Mouse (Mus musculus) lung, postnatal 10 days (tissue): ENCODE results near the gene Fam155a.
"Not testable (repeated sequence)": the region's sequence is repeated elsewhere in the genome, so short reads cannot be mapped to it uniquely, and the experiment has no call there.

Experiments
- DNase-seq: peaks from one replicate; pipeline ENCODE4 v3.0.0; 2021

The Fam155a gene

DNA sequence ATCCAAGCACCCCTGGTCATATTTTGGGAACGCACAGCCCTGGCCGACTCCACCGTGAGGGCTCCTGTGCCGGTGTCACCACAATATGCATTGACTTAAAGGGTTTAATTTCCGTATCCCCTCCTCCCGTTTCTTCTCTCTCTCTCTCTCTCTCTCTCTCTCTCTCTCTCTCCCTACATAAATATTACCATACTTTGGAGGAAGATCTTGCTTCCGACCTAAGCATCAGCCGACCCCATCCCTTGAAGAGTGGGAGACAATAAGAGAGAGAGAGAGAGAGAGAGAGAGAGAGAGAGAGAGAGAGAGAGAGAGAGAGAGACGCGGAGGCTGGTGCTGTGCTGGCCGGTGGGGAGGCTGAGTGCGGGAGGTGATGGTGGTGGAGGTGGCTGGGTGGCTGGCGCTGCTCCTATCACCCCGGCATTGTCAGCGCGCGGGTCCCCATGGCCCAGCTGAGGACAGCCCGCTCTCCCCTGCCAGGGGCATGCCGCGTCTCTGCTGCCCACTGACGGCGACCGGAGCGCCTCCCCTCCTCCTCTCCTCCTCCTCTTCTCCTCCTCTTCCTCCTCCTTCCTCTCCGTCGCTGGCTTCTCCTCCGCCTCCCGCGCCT, at the start of gene Fam155a:
Fam155a (minus strand) TSS at position 163 of the 607 bp plus-strand sequence.
- DNase-seq, result no peak

- no peak for DNase-seq
Observed at GRCm38 (mm10) chr8:9813273-9813946, 42.4 kb upstream of the Fam155a start.

DNA sequence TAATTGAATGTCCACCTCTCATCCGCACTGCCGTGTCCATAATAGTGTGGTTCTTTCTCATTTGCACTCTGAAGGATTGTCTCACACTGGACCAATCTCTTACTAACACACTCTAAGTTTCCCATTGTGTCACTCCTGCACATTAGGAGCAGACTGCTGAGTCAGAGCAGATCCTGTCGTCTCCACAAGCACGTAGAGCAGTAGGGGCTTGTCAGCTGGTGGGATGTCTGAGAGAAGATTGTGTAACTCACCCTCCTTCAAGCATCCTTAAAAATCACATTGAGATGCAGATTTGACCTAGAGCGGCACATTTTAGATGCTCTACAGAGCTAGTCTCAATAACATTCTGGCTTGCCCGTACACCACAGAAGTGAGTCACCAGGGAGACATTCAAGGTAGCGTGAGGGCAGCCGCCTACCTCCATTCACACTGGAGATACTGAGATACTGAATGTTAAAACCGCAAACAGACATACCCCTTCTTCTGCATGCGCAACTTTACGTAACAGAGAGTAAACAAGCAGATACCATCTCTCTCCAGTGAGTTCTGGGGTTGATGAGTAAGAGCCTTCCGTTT, 40.1 kb upstream of the Fam155a start:
- DNase-seq, result no peak

- DNase-seq, result no peak
Observed at GRCm38 (mm10) chr8:9808596-9808995, 37.6 kb upstream of the Fam155a start.

DNA sequence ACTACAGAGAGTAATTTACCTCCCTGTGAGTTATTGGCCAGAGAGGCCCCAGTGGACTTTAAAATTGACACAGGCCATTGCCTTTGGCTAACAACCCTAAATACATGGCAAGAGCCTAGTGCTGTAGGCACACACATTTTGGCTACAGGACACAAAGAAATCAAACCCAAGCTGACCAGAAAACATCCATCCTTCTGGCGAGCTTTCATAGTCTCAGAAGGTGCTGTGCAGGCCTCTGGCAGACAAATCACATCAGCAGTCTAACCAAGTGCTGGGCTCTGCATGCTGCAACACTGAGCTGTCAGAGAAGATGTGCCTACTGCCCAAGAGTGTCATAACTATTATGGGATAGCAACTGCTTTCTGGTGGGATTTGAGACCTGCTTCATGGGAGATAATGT, 34.7 kb upstream of the Fam155a start:
- DNase-seq, result no peak

DNA sequence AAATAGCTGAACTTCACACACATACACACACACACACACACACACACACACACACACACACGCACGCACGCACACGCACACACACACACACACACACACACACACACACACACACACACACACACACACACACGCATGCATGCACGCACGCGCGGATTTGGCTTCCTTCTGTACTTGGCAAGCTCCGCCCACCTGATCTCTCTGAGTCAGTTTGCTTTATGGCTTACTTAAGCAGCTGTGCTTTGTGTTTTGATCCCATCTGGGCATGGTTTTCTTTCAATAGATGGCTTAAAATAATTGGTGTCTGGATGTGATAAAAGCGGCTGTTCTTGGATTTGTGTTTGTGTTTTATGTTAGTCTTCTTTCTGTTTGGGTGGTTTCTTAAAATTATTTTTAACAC, 29.4 kb upstream of the Fam155a start:
- not testable (repeated sequence) for DNase-seq

GRCm38 (mm10) chr8:9799923-9800322, 29.0 kb upstream of the Fam155a start:
- DNase-seq, result no peak

DNA sequence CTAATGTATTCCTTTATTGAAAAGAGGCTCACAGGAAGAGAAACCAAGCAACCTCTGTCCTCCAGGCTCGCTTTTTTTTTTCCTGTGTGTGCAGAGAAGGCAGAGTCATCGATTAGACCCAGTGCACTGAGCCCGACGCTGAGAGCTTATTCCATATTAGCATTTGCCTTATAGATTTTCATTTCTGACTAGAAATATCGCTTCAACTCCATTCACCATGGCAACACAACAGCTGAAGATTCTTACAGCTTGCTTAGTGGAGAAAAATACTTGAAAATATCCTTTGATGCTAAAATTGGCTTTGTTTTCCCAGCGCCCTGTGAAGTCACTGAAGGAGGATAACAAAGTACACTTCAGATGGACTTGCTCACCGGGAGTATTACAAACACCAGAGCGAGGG, 26.6 kb upstream of the Fam155a start:
- DNase-seq, result no peak

DNA sequence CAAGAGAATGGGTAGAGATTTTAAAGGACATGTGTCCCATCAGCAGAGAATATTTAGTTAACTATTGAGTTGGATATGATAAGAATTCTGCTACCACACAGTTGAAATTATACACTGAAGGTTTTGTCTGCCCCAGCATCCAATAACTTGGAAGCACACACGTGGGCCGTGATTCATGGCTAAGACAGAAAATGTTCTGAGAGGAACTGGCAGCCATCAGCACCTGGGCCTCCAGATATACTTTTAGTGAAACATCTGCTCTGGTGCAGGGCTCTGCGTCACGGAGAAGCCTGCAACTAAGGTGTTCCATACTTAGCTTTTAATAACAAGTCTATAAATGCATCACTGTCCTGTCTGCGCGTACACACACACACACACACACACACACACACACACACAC, 24.8 kb upstream of the Fam155a start:
- no peak for DNase-seq

- DNase-seq, result no peak
Observed at GRCm38 (mm10) chr8:9793351-9793750, 22.4 kb upstream of the Fam155a start.

DNA sequence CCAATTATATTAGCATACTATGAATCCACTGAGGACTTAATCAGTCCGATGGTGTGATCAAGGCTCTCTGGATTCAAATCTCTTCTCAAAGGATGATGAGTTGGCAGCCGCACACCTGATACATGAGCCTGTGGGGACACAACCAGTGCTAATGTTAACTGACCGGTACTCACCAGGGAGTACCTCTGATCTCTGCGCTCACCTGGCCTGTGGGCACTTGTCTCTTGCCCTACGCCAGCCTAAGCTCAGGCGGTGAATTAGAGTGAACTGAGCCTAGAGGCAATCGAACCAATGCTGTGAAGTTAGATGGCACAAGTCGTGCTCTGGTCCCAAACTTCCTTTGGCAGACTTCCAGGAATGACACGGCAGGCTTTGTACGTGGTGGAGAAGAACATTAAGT, 9.4 kb upstream of the Fam155a start:
- DNase-seq, result no peak

DNA sequence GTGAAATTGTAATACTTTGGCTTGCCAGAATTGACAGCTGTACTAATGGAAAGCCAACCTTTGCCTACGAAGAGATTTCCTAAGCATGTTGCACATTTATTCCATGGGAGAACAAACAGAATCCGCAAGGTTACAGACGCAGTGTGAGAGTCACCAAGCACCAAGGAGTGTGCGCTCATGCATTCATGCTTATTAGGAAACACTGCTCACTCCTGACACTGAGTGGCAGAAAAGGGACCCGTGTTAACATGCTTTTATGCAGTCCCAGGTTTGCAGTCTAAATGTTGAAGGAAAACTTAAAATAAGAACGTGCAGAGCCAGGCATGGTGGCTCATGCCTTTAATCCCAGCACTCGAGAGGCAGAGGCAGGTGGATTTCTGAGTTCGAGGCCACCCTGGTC, 7.2 kb upstream of the Fam155a start:
- DNase-seq, result no peak

DNA sequence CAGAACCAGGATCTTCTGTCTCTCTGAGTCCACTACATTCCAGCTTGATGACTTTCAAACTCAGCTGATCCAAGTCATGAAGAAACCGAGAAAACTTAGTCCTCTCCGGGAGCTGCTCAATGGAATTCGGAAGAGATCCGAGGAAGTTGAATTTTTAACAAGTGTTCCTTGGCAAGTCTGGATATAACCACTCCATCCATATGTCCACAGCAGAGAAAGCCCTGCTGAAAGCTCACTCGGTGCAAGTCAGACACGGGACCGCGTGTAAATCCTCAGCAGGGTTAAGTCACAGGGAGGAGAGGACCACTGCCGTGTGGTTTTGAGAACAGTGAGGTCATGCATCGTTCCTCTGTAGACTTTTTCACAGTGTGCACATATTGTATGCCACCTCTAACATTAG, 5.9 kb upstream of the Fam155a start:
- no peak for DNase-seq

DNA sequence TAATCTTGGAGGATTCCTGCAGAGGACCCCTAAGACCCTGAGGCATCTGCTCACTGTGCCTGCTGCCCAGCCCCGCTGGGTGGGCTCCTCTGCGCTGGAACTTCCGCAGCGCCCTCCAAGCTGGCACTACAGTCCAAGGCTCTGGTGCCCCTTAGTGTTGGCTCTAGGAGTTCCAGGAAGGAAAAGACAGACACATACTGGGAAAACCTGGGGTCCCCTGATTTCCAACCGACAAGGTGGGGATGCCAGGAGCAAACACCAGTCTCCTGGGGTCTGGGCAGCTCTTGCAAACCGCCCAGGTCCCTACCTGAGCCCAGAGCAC, 1.5 kb upstream of the Fam155a start:
- DNase-seq, result no peak

- DNase-seq, result no peak
Observed at GRCm38 (mm10) chr8:9771606-9772518, 901 bp upstream of the Fam155a start.

GRCm38 (mm10) chr8:9770261-9770998, 531 bp downstream of the Fam155a start:
- DNase-seq, result no peak

GRCm38 (mm10) chr8:9769061-9769460, 1.9 kb downstream of the Fam155a start:
- peak; percentile 70 for DNase-seq

DNA sequence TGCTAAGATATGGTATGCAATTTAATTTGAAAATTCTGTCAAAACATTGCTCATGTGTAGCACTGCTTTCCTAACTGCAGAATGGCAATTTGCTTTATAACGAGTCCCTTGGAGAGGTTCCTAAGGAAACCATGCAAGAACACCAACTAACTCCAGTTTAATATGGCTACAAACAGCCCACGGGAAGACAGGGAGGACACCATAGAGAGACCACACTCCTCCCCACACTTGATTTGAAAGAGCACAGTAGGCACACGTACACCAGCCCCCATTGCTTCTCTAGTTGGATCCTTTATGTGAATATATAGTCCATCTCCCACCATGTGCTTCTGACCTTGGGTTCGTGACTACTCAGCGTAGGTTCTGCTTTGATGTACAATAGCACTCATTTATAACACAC, 35.8 kb downstream of the Fam155a start:
- DNase-seq, result no peak

DNA sequence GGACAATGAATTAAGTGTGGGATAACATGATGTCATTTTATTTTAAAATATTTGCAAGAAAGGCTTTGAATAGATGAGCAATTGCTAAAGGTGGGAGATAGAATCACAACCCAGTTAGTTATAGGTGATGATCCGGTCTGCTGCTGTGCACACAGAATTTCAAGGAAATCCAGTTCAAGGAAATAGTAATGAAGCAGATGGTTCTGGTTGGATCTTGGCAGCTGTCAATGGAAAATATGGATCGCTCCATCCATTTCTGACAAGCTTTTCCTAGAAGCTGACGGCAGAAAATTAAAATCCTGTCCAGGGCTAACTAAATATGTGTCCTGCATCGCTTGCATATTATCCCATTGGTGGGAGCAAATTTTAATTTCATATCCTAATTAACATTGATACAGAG, 61.2 kb downstream of the Fam155a start:
- no peak for DNase-seq

DNA sequence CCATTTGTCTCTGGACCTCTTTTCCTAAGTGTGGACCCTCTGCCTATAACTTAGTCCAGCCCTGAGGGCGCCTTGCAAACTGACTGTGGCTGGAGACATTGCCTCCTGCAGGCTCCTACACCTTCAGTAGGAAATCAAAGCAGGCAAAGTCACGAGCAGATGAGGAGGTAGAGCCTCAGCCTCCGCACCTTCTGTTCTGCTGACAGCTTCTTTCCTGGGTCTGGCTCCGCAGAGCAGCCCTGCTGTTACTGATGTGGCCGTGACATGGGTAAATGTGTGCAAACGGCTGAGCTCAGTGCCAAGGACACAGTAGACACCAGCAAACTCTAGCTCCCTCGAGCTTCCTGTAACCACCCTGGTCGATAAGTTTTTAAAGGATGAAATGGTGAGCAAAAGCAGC, 63.5 kb downstream of the Fam155a start:
- no peak for DNase-seq

GRCm38 (mm10) chr8:9694794-9695193, 76.2 kb downstream of the Fam155a start:
- DNase-seq, result no peak

GRCm38 (mm10) chr8:9692370-9692769, 78.6 kb downstream of the Fam155a start:
- no peak for DNase-seq

- DNase-seq, result not testable (repeated sequence)
Observed at GRCm38 (mm10) chr8:9660014-9660413, 110.9 kb downstream of the Fam155a start.
